Mouse (Mus musculus): ENCODE measurements around the gene Ceacam2.
"Not testable (repeated sequence)": the region's sequence is repeated elsewhere in the genome, so short reads cannot be mapped to it uniquely, and the experiment has no call there.

The Ceacam2 gene

GRCm38 (mm10) chr7:25483133-25483735, 56.4 kb downstream of the Ceacam2 start:
- no peak for DNase-seq (ENCODE audit: low spot score in 2 of 2)

- DNase-seq (ENCODE audit: low spot score in 2 of 2), result not testable (repeated sequence)
Measured at GRCm38 (mm10) chr7:25480791-25481190, 58.9 kb downstream of the Ceacam2 start.

GRCm38 (mm10) chr7:25479440-25479839, 60.2 kb downstream of the Ceacam2 start:
- DNase-seq (ENCODE audit: low spot score in 2 of 2), result peak; percentile 14 to 52

GRCm38 (mm10) chr7:25477752-25478093, 61.9 kb downstream of the Ceacam2 start:
- DNase-seq (ENCODE audit: low spot score in 2 of 2), result not testable (repeated sequence)

GRCm38 (mm10) chr7:25477091-25477751, 62.4 kb downstream of the Ceacam2 start, which contains the start of gene Ceacam1:
Gene Ceacam1, minus strand, starts transcription at chr7:25477603.
- peak in 1 of 2 experiments; percentile 61 for DNase-seq (ENCODE audit: low spot score in 2 of 2)

GRCm38 (mm10) chr7:25471821-25472220, 67.8 kb downstream of the Ceacam2 start:
- DNase-seq (ENCODE audit: low spot score in 2 of 2), result not testable (repeated sequence)

All from natural killer cell, adult 2 months (primary cell).